Mouse (Mus musculus) WW6 (cell line): Measurements from ENCODE around the gene Gja3.
"Not testable (repeated sequence)": the region's sequence is repeated elsewhere in the genome, so short reads cannot be mapped to it uniquely, and the experiment has no call there.

Experiments
- DNase-seq: peaks from one replicate; pipeline ENCODE4 v3.0.0-alpha.2; 2013; ENCODE audit warnings: low read depth, low spot score

The Gja3 gene

DNA sequence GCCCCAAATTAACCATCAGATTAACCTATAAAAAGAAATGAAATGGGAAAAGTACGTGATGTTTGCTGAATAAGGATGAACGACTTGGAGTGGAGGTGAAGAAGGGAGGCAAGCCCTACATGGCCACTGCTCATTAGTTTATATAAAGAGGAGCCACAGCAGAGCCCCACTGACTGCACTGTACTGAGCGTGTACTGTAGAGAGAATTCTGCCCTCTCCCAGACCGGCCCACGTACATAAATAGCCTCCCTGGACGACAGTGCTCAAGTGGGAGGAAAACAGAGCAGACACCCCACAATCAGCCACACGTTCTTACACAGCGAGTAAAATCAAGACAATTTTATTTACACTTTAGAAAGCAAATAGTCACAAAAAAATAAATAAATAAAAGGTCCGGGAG is 23.8 kb downstream of the Gja3 start:
- no peak for DNase-seq

- no peak for DNase-seq
Observed at GRCm38 (mm10) chr14:57032850-57033249, 25.1 kb downstream of the Gja3 start.

- DNase-seq = no peak
Observed at GRCm38 (mm10) chr14:57018436-57018835, 39.5 kb downstream of the Gja3 start.

GRCm38 (mm10) chr14:57016806-57017205 is 41.1 kb downstream of the Gja3 start:
- DNase-seq = not testable (repeated sequence)

DNA sequence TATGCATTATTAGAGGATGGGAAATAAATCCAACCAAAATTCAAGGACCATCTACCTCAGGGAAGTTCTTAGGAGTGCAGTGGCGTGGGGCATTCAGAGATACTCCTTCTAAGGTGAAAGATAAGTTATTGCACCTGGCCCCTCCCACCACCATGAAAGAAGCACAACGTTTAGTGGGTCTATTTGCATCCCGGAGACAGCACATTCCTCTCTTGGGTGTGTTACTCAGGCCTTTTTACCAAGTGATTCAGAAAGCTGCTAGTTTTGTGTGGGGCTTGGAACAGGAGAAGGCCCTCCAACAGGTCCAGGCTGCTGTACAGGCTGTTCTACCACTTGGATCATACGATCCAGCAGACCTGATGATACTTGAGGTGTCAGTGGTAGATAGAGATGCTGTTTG is 69.3 kb downstream of the Gja3 start:
- DNase-seq = no peak
